Mouse (Mus musculus) limb, embryonic 12.5 days (tissue): ENCODE measurements around the gene Ubl7. TPM values are rescaled to one million over a fixed set of nuclear protein-coding genes. Genes with fewer than 3 reads are reported as not detected.

Experiments
- ATAC-seq: fragments of 200-750 bp; cut with Nextera tagmentation; 2 replicates; pipeline ENCODE4 v1.8.0; 2017; ENCODE audit warnings: low read depth, moderate TSS enrichment; ENCODE audit not compliant: insufficient number of reproducible peaks, insufficient read depth, low FRiP score, low TSS enrichment
- H3K27ac ChIP-seq: fragments of 300-500 bp; sonication (generic); 2 replicates; pipeline ENCODE4 v1.5.1; 2016; ENCODE audit warnings: mild to moderate bottlenecking, moderate library complexity
- H3K27me3 ChIP-seq: fragments of 300-500 bp; sonication (generic); 2 replicates; pipeline ENCODE4 v1.6.1; 2016; ENCODE audit warnings: mild to moderate bottlenecking, moderate library complexity
- H3K36me3 ChIP-seq: fragments of 300-500 bp; sonication (generic); 2 replicates; pipeline ENCODE4 v1.6.1; 2016; ENCODE audit warnings: mild to moderate bottlenecking, moderate library complexity
- H3K4me1 ChIP-seq: fragments of 300-500 bp; sonication (generic); replicated peaks from 2 replicates; pipeline ENCODE4 v1.6.1; 2016
- H3K4me2 ChIP-seq: fragments of 300-500 bp; sonication (generic); 2 replicates; pipeline ENCODE4 v1.6.1; 2016; ENCODE audit warnings: mild to moderate bottlenecking, moderate library complexity
- H3K4me3 ChIP-seq: fragments of 300-500 bp; sonication (generic); replicated peaks from 2 replicates; pipeline ENCODE4 v1.5.1; 2016; ENCODE audit warnings: mild to moderate bottlenecking
- H3K9ac ChIP-seq: fragments of 300-500 bp; sonication (generic); replicated peaks from 2 replicates; pipeline ENCODE4 v1.6.1; 2016; ENCODE audit warnings: mild to moderate bottlenecking, moderate library complexity
- H3K9me3 ChIP-seq: fragments of 300-500 bp; sonication (generic); 2 replicates; pipeline ENCODE4 v1.6.1; 2016; ENCODE audit warnings: mild to moderate bottlenecking, moderate library complexity
- WGBS: fragments of 180-500 bp; shearing (Covaris S2); methylation state at CpG from one replicate; pipeline ENCODE4 v1.1.7; 2016; 5-methylcytosine and 5-hydroxymethylcytosine counted together
- polyA plus RNA-seq: library from polyadenylated mRNA; unstranded; fragments of >200 nt; fragmentation: Nextera tagmentation; extraction: Ambion mirVana; gene quantifications from 2 replicates; pipeline ENCODE4 v1.2.1, GENCODE M21; 2016

Gene Ubl7
- polyA plus RNA-seq, 1 experiment from 2014 or later, result 124 TPM

DNA sequence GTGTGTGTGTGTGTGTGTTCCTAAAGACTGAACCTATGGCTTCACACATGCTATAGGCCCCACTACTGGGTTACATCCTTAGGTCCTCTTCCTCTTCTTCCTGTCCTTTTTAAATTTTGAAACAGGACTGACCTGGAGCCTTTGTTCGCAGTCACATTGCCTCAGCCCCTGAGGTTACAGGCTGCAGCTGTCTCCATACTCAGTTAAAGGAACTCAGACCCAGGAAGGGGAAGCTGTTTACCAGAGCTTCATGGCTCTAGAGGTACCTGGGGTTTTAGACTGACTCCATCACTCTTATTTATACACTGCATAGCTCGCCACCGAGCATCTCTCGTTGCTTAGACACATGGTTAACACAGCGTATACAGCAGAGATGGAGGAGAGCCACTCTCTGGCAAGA is 60.6 kb downstream of the Ubl7 start:
- ATAC-seq, result no peak
- Histone ChIP-seq H3K27ac (no peak overlapping the region), H3K4me3 (no peak overlapping the region), H3K4me2 (no peak overlapping the region), H3K9ac (no peak overlapping the region), H3K9me3 (no peaks in the 10 kb centered on the region), H3K4me1 (peaks cover 43% of the 10 kb centered on the region), H3K27me3 (no peaks in the 10 kb centered on the region), H3K36me3 (no peaks in the 10 kb centered on the region)
- 85% methylated on average over 5 of the region's 5 CpGs for WGBS

DNA sequence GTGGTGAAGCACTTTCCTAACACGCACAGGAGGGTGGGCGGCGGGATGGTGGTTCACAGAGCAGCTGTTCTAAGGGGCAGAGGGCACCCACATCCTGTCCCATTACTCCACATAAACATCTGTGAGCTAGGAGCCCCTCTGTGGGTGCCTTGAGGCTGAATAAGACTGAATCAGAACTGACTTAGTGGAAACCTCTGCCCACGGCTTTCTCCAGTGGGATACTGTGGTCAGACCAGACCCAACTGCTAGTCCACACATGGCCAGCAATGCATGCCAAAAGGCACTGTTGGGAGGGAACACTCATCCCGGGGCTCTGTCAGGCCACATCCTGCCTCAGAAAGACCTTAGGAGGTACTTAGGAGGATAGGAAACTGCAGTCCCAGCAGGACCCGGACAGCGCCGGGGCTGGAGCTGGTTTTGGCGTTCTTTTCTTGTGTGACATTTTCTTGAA is 61.4 kb downstream of the Ubl7 start:
- Histone ChIP-seq H3K27me3 (no peaks in the 10 kb centered on the region), H3K4me3 (no peak overlapping the region), H3K9ac (0 out of 2 replicates have a peak overlapping the region, but pooled peaks have one; percentile 28), H3K4me2 (no peak overlapping the region), H3K9me3 (no peaks in the 10 kb centered on the region), H3K36me3 (no peaks in the 10 kb centered on the region), H3K27ac (peak overlapping the region; percentile 84), H3K4me1 (peaks cover 43% of the 10 kb centered on the region)
- no peak for ATAC-seq
- 61% methylated on average over 9 of the region's 9 CpGs for WGBS

DNA sequence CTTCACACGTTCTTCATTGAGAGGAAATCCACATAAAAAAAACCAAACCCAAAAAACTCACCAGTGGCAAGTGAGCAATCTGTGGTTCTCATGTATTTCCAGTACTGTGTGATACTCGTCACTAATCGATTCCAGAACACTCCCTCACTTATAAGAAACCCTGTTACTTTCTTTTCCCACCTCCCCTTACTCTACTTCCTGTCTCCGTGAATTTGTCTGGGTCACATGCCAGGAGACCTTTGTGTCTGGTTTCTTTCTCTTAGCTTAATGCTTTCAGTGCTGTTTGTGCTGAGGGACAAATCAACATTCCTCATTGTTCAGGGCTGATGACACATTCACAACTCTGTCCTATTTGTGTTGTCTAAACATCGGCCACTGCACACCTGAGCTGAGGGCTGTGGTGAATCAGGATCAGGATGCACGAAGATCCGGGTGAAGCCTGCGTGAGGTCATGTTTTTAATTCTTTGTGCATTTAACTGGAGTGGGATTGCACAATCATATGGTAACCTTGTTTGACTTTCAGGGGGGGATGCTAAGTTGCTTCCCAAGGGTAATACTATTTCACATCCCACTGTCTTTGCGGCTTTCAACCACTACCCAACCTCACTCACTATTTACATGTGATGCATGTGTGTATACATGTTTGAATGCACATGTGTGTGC is 62.1 kb downstream of the Ubl7 start:
- Histone ChIP-seq H3K4me1 (peaks cover 43% of the 10 kb centered on the region), H3K36me3 (no peaks in the 10 kb centered on the region), H3K27ac (peak overlapping the region; percentile 84), H3K9me3 (no peaks in the 10 kb centered on the region), H3K9ac (no peak overlapping the region), H3K27me3 (no peaks in the 10 kb centered on the region), H3K4me2 (no peak overlapping the region), H3K4me3 (no peak overlapping the region)
- 42% methylated on average over 9 of the region's 9 CpGs for WGBS
- 0 out of 2 replicates have a peak, but pooled peaks have one; percentile 54 for ATAC-seq

GRCm38 (mm10) chr9:57973440-57974066 is 62.8 kb downstream of the Ubl7 start:
- no peaks in the 10 kb centered on the region for H3K36me3 ChIP-seq
- no peaks in the 10 kb centered on the region for H3K9me3 ChIP-seq
- no peak overlapping the region for H3K9ac ChIP-seq
- H3K27me3 ChIP-seq, result no peaks in the 10 kb centered on the region
- 78% methylated on average over 6 of the region's 6 CpGs for WGBS
- no peak overlapping the region for H3K4me3 ChIP-seq
- H3K27ac ChIP-seq, result 0 out of 2 replicates have a peak overlapping the region, but pooled peaks have one; percentile 84
- no peak for ATAC-seq
- H3K4me2 ChIP-seq, result no peak overlapping the region
- H3K4me1 ChIP-seq, result peaks cover 43% of the 10 kb centered on the region

GRCm38 (mm10) chr9:57974221-57974620 is 63.4 kb downstream of the Ubl7 start:
- Histone ChIP-seq H3K9ac (no peak overlapping the region), H3K4me2 (no peak overlapping the region), H3K9me3 (no peaks in the 10 kb centered on the region), H3K4me1 (peaks cover 43% of the 10 kb centered on the region), H3K27me3 (no peaks in the 10 kb centered on the region), H3K36me3 (no peaks in the 10 kb centered on the region), H3K4me3 (no peak overlapping the region), H3K27ac (0 out of 2 replicates have a peak overlapping the region, but pooled peaks have one; percentile 7)
- ATAC-seq, result no peak
- WGBS, result 31% methylated on average over 5 of the region's 5 CpGs

DNA sequence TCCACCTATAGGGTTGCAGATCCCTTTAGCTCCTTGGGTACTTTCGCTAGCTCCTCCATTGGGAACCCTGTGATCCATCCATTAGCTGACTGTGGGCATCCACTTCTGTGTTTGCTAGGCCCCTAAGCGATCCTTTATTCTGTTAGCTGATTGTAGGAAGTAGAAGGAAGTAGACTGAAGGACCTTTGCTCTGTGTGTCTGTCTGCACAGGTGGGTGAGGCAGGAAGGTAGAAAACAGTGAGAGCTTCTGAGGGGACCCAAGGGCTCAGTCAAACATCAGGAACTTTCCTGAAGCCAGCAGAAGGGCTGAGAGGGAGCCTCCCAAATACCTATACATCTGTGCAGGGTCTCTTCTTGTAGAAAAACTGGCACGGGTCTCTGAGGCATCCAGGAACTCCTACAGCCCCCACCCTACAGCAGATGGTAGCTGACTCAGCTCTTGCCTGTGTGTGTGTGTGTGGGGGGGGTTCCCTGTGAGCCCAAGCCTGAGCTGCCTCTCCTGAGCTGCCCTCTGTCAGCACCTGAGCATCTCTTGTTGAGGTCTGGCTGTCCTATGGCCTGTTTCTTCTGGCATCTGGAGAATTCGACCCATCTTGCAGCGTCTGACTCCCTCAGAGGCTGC is 64.5 kb downstream of the Ubl7 start:
- Histone ChIP-seq H3K9ac (no peak overlapping the region), H3K36me3 (no peaks in the 10 kb centered on the region), H3K9me3 (no peaks in the 10 kb centered on the region), H3K27me3 (no peaks in the 10 kb centered on the region), H3K27ac (no peak overlapping the region), H3K4me1 (peaks cover 34% of the 10 kb centered on the region), H3K4me3 (no peak overlapping the region), H3K4me2 (no peak overlapping the region)
- WGBS, result 78% methylated on average over 5 of the region's 5 CpGs
- no peak for ATAC-seq

GRCm38 (mm10) chr9:57978025-57978424 is 67.2 kb downstream of the Ubl7 start:
- Histone ChIP-seq H3K27ac (no peak overlapping the region), H3K4me3 (no peak overlapping the region), H3K9ac (no peak overlapping the region), H3K4me2 (no peak overlapping the region), H3K4me1 (peaks cover 16% of the 10 kb centered on the region), H3K9me3 (no peaks in the 10 kb centered on the region), H3K36me3 (no peaks in the 10 kb centered on the region), H3K27me3 (no peaks in the 10 kb centered on the region)
- 83% methylated on average over 6 of the region's 6 CpGs for WGBS
- ATAC-seq, result no peak

- Histone ChIP-seq H3K4me2 (no peak overlapping the region), H3K4me3 (no peak overlapping the region), H3K27ac (no peak overlapping the region), H3K27me3 (no peaks in the 10 kb centered on the region), H3K4me1 (0 out of 2 replicates have a peak, but pooled peaks cover 7% of the 10 kb centered on the region), H3K36me3 (no peaks in the 10 kb centered on the region), H3K9ac (no peak overlapping the region), H3K9me3 (no peaks in the 10 kb centered on the region)
- no peak for ATAC-seq
- 42% methylated on average over 3 of the region's 3 CpGs for WGBS
Observed at GRCm38 (mm10) chr9:57978858-57979257, 68.1 kb downstream of the Ubl7 start.

Other genes with a start within 250 kb of the Ubl7 start
- gene Cyp1a2, start 227.3 kb upstream of the Ubl7 start, polyA plus RNA-seq, result not detected in 2 replicates
- not detected in 2 replicates for gene Cyp1a1, start 223.1 kb upstream of the Ubl7 start, polyA plus RNA-seq
- gene Edc3, start 202.4 kb upstream of the Ubl7 start, polyA plus RNA-seq, result 41.4 and 42.1 TPM in 2 replicates
- 79.6 and 83.3 TPM in 2 replicates for gene Clk3, start 145.1 kb upstream of the Ubl7 start, polyA plus RNA-seq
- 19.0 and 22.4 TPM in 2 replicates for gene Arid3b, start 74.2 kb upstream of the Ubl7 start, polyA plus RNA-seq
- 0.18 and 0.99 TPM in 2 replicates for gene Sema7a, start 29.1 kb downstream of the Ubl7 start, polyA plus RNA-seq
- gene Cyp11a1, start 95.4 kb downstream of the Ubl7 start, polyA plus RNA-seq, result 0.16 and 0.24 TPM in 2 replicates
- 37.5 and 49.0 TPM in 2 replicates for gene Stra6, start 152.8 kb downstream of the Ubl7 start, polyA plus RNA-seq
- gene Ccdc33, start 207.8 kb downstream of the Ubl7 start, polyA plus RNA-seq, result 0.19 and 0.42 TPM in 2 replicates